Mouse (Mus musculus): ENCODE measurements around the gene Itpripl1. TPM values are rescaled to one million over a fixed set of nuclear protein-coding genes. Genes with fewer than 3 reads are reported as not detected.

The Itpripl1 gene
- polyA plus RNA-seq, 1 experiment from 2014 or later, result 18.0 TPM

Other genes starting within 250 kb of the Itpripl1 start
- 24.6 and 34.7 TPM in 2 replicates for gene Sppl2a, start 210.2 kb downstream of the Itpripl1 start, polyA plus RNA-seq (2016; fragmentation: Nextera tagmentation; extraction: Ambion mirVana)
- gene Ap4e1, start 134.7 kb downstream of the Itpripl1 start, polyA plus RNA-seq (2016; fragmentation: Nextera tagmentation; extraction: Ambion mirVana), result 12.5 and 13.9 TPM in 2 replicates
- 30.9 and 31.7 TPM in 2 replicates for gene Blvra, start 72.8 kb downstream of the Itpripl1 start, polyA plus RNA-seq (2016; fragmentation: Nextera tagmentation; extraction: Ambion mirVana)
- 110 and 125 TPM in 2 replicates for gene Ncaph, start 9.5 kb downstream of the Itpripl1 start, polyA plus RNA-seq (2016; fragmentation: Nextera tagmentation; extraction: Ambion mirVana)
- gene 1810024B03Rik, start 64.8 kb upstream of the Itpripl1 start, polyA plus RNA-seq (2016; fragmentation: Nextera tagmentation; extraction: Ambion mirVana), result 1.7 and 2.5 TPM in 2 replicates
- gene Snrnp200, start 64.9 kb upstream of the Itpripl1 start, polyA plus RNA-seq (2016; fragmentation: Nextera tagmentation; extraction: Ambion mirVana), result 103 and 113 TPM in 2 replicates
- 58.8 and 58.9 TPM in 2 replicates for gene Ciao1, start 104.4 kb upstream of the Itpripl1 start, polyA plus RNA-seq (2016; fragmentation: Nextera tagmentation; extraction: Ambion mirVana)
- gene Tmem127, start 104.5 kb upstream of the Itpripl1 start, polyA plus RNA-seq (2016; fragmentation: Nextera tagmentation; extraction: Ambion mirVana), result 21.8 and 26.3 TPM in 2 replicates
- gene Stard7, start 126.8 kb upstream of the Itpripl1 start, polyA plus RNA-seq (2016; fragmentation: Nextera tagmentation; extraction: Ambion mirVana), result 80.4 and 80.8 TPM in 2 replicates
- gene Dusp2, start 192.7 kb upstream of the Itpripl1 start, polyA plus RNA-seq (2016; fragmentation: Nextera tagmentation; extraction: Ambion mirVana), result 6.4 and 7.6 TPM in 2 replicates
- 0.08 and 0.09 TPM in 2 replicates for gene Astl, start 195.2 kb upstream of the Itpripl1 start, polyA plus RNA-seq (2016; fragmentation: Nextera tagmentation; extraction: Ambion mirVana)
- 1.7 and 1.9 TPM in 2 replicates for gene Adra2b, start 219.8 kb upstream of the Itpripl1 start, polyA plus RNA-seq (2016; fragmentation: Nextera tagmentation; extraction: Ambion mirVana)